Mouse (Mus musculus) spleen, adult 2 months (tissue): ENCODE results near the gene Snx8.

ENCODE experiments used
- CTCF ChIP-seq: fragments of 200-500 bp; IDR thresholded peaks from 2 replicates; pipeline ENCODE4 v1.5.1; 2011; ENCODE audit warnings: mild to moderate bottlenecking, inconsistent platforms; ENCODE audit not compliant: insufficient read depth, insufficient read length, insufficient replicate concordance; ENCODE audit errors: extremely low read depth
- POLR2A ChIP-seq: fragments of 200-500 bp; IDR thresholded peaks from 2 replicates; pipeline ENCODE4 v1.6.1; 2011; ENCODE audit warnings: low read depth, low read length, inconsistent platforms

DNA sequence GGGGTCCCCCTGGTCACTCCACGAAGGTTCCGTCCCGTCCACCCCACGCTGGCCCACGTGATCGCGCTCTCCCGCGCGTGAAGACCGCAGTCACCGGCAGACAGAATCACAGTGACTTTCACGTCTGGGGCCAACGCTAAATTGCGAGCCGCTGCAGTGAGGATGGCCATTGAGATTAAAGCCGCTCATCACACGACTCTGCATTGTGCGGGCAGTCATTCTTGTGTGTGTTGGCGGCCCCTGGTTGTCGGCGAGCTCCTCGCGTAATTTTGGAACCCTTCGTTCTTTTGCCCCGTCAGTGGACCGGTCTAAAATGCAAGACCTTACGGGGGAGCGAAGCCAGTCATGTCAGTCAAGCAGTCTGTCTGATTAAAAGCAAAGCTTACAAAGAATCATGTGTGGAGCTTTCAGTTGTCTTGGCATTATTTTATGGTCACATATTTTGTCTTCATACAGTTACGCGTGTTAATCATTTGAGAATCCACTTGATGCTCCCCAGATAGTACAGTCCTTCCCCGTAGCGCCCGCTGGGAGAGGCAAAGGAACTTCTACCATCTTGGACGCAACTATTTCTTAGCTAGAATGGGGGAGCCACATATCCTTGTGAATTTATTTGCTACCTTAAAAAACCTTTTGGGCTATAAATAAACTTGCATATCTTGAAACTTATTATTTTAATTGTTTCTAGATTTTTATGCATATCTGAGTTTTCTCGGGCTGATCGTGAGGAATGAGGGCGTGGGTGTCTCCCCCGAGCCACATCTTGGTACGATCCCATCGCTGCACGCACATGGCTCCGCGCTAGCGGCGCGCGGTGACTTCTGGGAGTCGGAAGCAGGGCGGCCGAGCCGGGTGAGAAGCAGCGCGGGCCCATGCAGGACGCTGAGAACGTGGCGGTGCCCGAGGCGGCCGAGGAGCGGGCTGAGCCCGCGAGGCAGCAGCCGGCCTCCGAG lies 29.7 kb upstream of the Snx8 start, which contains the start of gene Eif3b:
- TF ChIP-seq CTCF (no peak), POLR2A (peak; percentile 74)
